Mouse (Mus musculus) forebrain, embryonic 13.5 days (tissue): ENCODE data around the gene Maml2. TPM values are rescaled to one million over a fixed set of nuclear protein-coding genes. Genes with fewer than 3 reads are reported as not detected.

Source experiments
- ATAC-seq: fragments of 200-750 bp; cut with Nextera tagmentation; 2 replicates; pipeline ENCODE4 v1.8.0; 2017
- H3K27ac ChIP-seq: fragments of 300-500 bp; sonication (generic); 2 replicates; pipeline ENCODE4 v1.5.1; 2015; ENCODE audit warnings: inconsistent platforms, mild to moderate bottlenecking, moderate library complexity
- H3K27me3 ChIP-seq: fragments of 300-500 bp; sonication (generic); 2 replicates; pipeline ENCODE4 v1.6.1; 2015; ENCODE audit warnings: mild to moderate bottlenecking, inconsistent platforms
- H3K36me3 ChIP-seq: fragments of 300-500 bp; sonication (generic); 2 replicates; pipeline ENCODE4 v1.6.1; 2015; ENCODE audit warnings: mild to moderate bottlenecking, inconsistent platforms; ENCODE audit not compliant: poor library complexity, severe bottlenecking
- H3K4me1 ChIP-seq: fragments of 300-500 bp; sonication (generic); 2 replicates; pipeline ENCODE4 v1.6.1; 2015; ENCODE audit warnings: inconsistent platforms
- H3K4me2 ChIP-seq: fragments of 300-500 bp; sonication (generic); 2 replicates; pipeline ENCODE4 v1.6.1; 2015; ENCODE audit warnings: inconsistent platforms, mild to moderate bottlenecking, moderate library complexity
- H3K4me3 ChIP-seq: fragments of 300-500 bp; sonication (generic); 2 replicates; pipeline ENCODE4 v1.5.1; 2015; ENCODE audit warnings: mild to moderate bottlenecking, inconsistent platforms
- H3K9ac ChIP-seq: fragments of 300-500 bp; sonication (generic); 2 replicates; pipeline ENCODE4 v1.6.1; 2015; ENCODE audit warnings: mild to moderate bottlenecking, inconsistent platforms
- H3K9me3 ChIP-seq: fragments of 300-500 bp; sonication (generic); replicated peaks from 2 replicates; pipeline ENCODE4 v1.6.1; 2016; ENCODE audit warnings: inconsistent platforms
- WGBS: fragments of 180-500 bp; shearing (Covaris S2); methylation state at CpG from one replicate; pipeline ENCODE4 v1.1.7; 2015; 5-methylcytosine and 5-hydroxymethylcytosine counted together
- polyA plus RNA-seq: library from polyadenylated mRNA; unstranded; fragments of >200 nt; fragmentation: Nextera tagmentation; extraction: Ambion mirVana; gene quantifications from 2 replicates; pipeline ENCODE4 v1.2.1, GENCODE M21; 2015

The Maml2 gene
- polyA plus RNA-seq, 1 experiment from 2014 or later: 8.8 TPM

- Histone ChIP-seq H3K4me1 (peaks cover 38% of the 10 kb centered on the region), H3K9ac (no peak overlapping the region), H3K27me3 (no peaks in the 10 kb centered on the region), H3K4me3 (no peak overlapping the region), H3K4me2 (no peak overlapping the region), H3K9me3 (no peaks in the 10 kb centered on the region), H3K36me3 (no peaks in the 10 kb centered on the region), H3K27ac (peak overlapping the region; percentile 44)
- WGBS: 38% methylated on average over 1 of the region's 1 CpGs
- ATAC-seq: no peak
Observed at GRCm38 (mm10) chr9:13525075-13525474, 227.3 kb downstream of the Maml2 start.

GRCm38 (mm10) chr9:13525561-13526255 lies 228.0 kb downstream of the Maml2 start:
- Histone ChIP-seq H3K4me1 (peaks cover 38% of the 10 kb centered on the region), H3K27ac (peak overlapping the region; percentile 69), H3K36me3 (no peaks in the 10 kb centered on the region), H3K27me3 (no peaks in the 10 kb centered on the region), H3K9me3 (no peaks in the 10 kb centered on the region), H3K4me2 (peak overlapping the region; percentile 23), H3K4me3 (no peak overlapping the region), H3K9ac (no peak overlapping the region)
- WGBS: 20% methylated on average over 5 of the region's 5 CpGs
- ATAC-seq: peak; percentile 85

- no peak for ATAC-seq
- H3K9ac ChIP-seq: no peak overlapping the region
- no peak overlapping the region for H3K27ac ChIP-seq
- no peaks in the 10 kb centered on the region for H3K36me3 ChIP-seq
- H3K27me3 ChIP-seq: no peaks in the 10 kb centered on the region
- H3K4me2 ChIP-seq: no peak overlapping the region
- no peaks in the 10 kb centered on the region; the same call in 1 of the 2 replicates for H3K9me3 ChIP-seq
- H3K4me3 ChIP-seq: no peak overlapping the region
- H3K4me1 ChIP-seq: peaks cover 35% of the 10 kb centered on the region
- 85% methylated on average over 4 of the region's 4 CpGs for WGBS
Observed at GRCm38 (mm10) chr9:13530575-13530974, 232.8 kb downstream of the Maml2 start.

GRCm38 (mm10) chr9:13533076-13533707 lies 235.4 kb downstream of the Maml2 start:
- H3K9ac ChIP-seq: no peak overlapping the region
- peaks cover 30% of the 10 kb centered on the region for H3K4me1 ChIP-seq
- no peaks in the 10 kb centered on the region; the same call in 1 of the 2 replicates for H3K9me3 ChIP-seq
- WGBS: 82% methylated on average over 11 of the region's 11 CpGs
- no peaks in the 10 kb centered on the region for H3K27me3 ChIP-seq
- H3K4me2 ChIP-seq: no peak overlapping the region
- H3K36me3 ChIP-seq: no peaks in the 10 kb centered on the region
- no peak for ATAC-seq
- no peak overlapping the region for H3K4me3 ChIP-seq
- no peak overlapping the region for H3K27ac ChIP-seq

GRCm38 (mm10) chr9:13535803-13536202 lies 238.0 kb downstream of the Maml2 start:
- Histone ChIP-seq H3K9ac (no peak overlapping the region), H3K27ac (no peak overlapping the region)
- WGBS: 48% methylated on average over 5 of the region's 5 CpGs

GRCm38 (mm10) chr9:13536419-13537261 lies 238.9 kb downstream of the Maml2 start:
- Histone ChIP-seq H3K27ac (no peak overlapping the region), H3K4me1 (peaks cover 37% of the 10 kb centered on the region), H3K9ac (no peak overlapping the region), H3K4me2 (no peak overlapping the region), H3K9me3 (no peaks in the 10 kb centered on the region; the same call in 1 of the 2 replicates), H3K4me3 (no peak overlapping the region), H3K36me3 (no peaks in the 10 kb centered on the region), H3K27me3 (no peaks in the 10 kb centered on the region)
- 76% methylated on average over 12 of the region's 12 CpGs for WGBS
- no peak for ATAC-seq

More at GRCm38 (mm10) chr9:13535803-13536202, 238.0 kb downstream of the Maml2 start:
- ATAC-seq: no peak
- no peak overlapping the region for H3K4me3 ChIP-seq
- no peak overlapping the region for H3K4me2 ChIP-seq
- peaks cover 33% of the 10 kb centered on the region for H3K4me1 ChIP-seq
- no peaks in the 10 kb centered on the region for H3K27me3 ChIP-seq
- H3K36me3 ChIP-seq: no peaks in the 10 kb centered on the region
- no peaks in the 10 kb centered on the region; the same call in 1 of the 2 replicates for H3K9me3 ChIP-seq

- 83% methylated on average over 7 of the region's 7 CpGs for WGBS
- no peaks in the 10 kb centered on the region; the same call in 1 of the 2 replicates for H3K9me3 ChIP-seq
- no peak overlapping the region for H3K4me3 ChIP-seq
- no peak overlapping the region for H3K4me2 ChIP-seq
- no peak overlapping the region for H3K27ac ChIP-seq
- no peaks in the 10 kb centered on the region for H3K27me3 ChIP-seq
- ATAC-seq: no peak
- peaks cover 25% of the 10 kb centered on the region for H3K4me1 ChIP-seq
- no peak overlapping the region for H3K9ac ChIP-seq
- no peaks in the 10 kb centered on the region for H3K36me3 ChIP-seq
Observed at GRCm38 (mm10) chr9:13538200-13538599, 240.4 kb downstream of the Maml2 start.

- Histone ChIP-seq H3K4me3 (no peak overlapping the region), H3K36me3 (no peaks in the 10 kb centered on the region), H3K9me3 (no peaks in the 10 kb centered on the region), H3K4me1 (peaks cover 30% of the 10 kb centered on the region), H3K27ac (no peak overlapping the region), H3K9ac (no peak overlapping the region), H3K27me3 (no peaks in the 10 kb centered on the region), H3K4me2 (no peak overlapping the region)
- WGBS: 49% methylated on average over 4 of the region's 4 CpGs
- ATAC-seq: no peak
Observed at GRCm38 (mm10) chr9:13539535-13539934, 241.8 kb downstream of the Maml2 start.

GRCm38 (mm10) chr9:13540227-13540626 lies 242.5 kb downstream of the Maml2 start:
- WGBS: 91% methylated on average over 2 of the region's 2 CpGs
- Histone ChIP-seq H3K4me3 (no peak overlapping the region), H3K27me3 (no peaks in the 10 kb centered on the region), H3K9ac (no peak overlapping the region), H3K27ac (no peak overlapping the region), H3K9me3 (no peaks in the 10 kb centered on the region), H3K36me3 (no peaks in the 10 kb centered on the region), H3K4me2 (no peak overlapping the region), H3K4me1 (peaks cover 30% of the 10 kb centered on the region)
- no peak for ATAC-seq

- H3K9ac ChIP-seq: no peak overlapping the region
- H3K27ac ChIP-seq: no peak overlapping the region
- ATAC-seq: no peak
- H3K4me2 ChIP-seq: no peak overlapping the region
- H3K27me3 ChIP-seq: no peaks in the 10 kb centered on the region
- no peaks in the 10 kb centered on the region for H3K36me3 ChIP-seq
- H3K4me3 ChIP-seq: no peak overlapping the region
- 57% methylated on average over 6 of the region's 6 CpGs for WGBS
- peaks cover 29% of the 10 kb centered on the region for H3K4me1 ChIP-seq
- no peaks in the 10 kb centered on the region for H3K9me3 ChIP-seq
Observed at GRCm38 (mm10) chr9:13540781-13541180, 243.0 kb downstream of the Maml2 start.

- H3K9me3 ChIP-seq: no peaks in the 10 kb centered on the region
- 0 out of 2 replicates have a peak, but pooled peaks have one; percentile 48 for ATAC-seq
- H3K9ac ChIP-seq: peak overlapping the region; percentile 37; the same call in 1 of the 2 replicates
- H3K27ac ChIP-seq: no peak overlapping the region
- no peak overlapping the region for H3K4me3 ChIP-seq
- peaks cover 32% of the 10 kb centered on the region for H3K4me1 ChIP-seq
- 53% methylated on average over 8 of the region's 8 CpGs for WGBS
- H3K4me2 ChIP-seq: peak overlapping the region; percentile 12; the same call in 1 of the 2 replicates
- H3K36me3 ChIP-seq: no peaks in the 10 kb centered on the region
- H3K27me3 ChIP-seq: no peaks in the 10 kb centered on the region
Observed at GRCm38 (mm10) chr9:13543167-13543566, 245.4 kb downstream of the Maml2 start.

GRCm38 (mm10) chr9:13544133-13544532 lies 246.4 kb downstream of the Maml2 start:
- no peak for ATAC-seq

More at GRCm38 (mm10) chr9:13544133-13544532, 246.4 kb downstream of the Maml2 start:
- WGBS: 41% methylated on average over 8 of the region's 8 CpGs
- H3K4me2 ChIP-seq: no peak overlapping the region
- no peak overlapping the region for H3K9ac ChIP-seq
- H3K4me1 ChIP-seq: peaks cover 27% of the 10 kb centered on the region
- no peaks in the 10 kb centered on the region for H3K27me3 ChIP-seq
- no peak overlapping the region for H3K4me3 ChIP-seq
- no peaks in the 10 kb centered on the region for H3K9me3 ChIP-seq
- H3K36me3 ChIP-seq: no peaks in the 10 kb centered on the region
- H3K27ac ChIP-seq: no peak overlapping the region
